Mouse (Mus musculus): ENCODE data around the gene Myrfl. TPM values are rescaled to one million over a fixed set of nuclear protein-coding genes. Genes with fewer than 3 reads are reported as not detected.

Gene Myrfl
- total and polyA plus RNA-seq, 3 experiments = 0.11 TPM; not detected in 2

DNA sequence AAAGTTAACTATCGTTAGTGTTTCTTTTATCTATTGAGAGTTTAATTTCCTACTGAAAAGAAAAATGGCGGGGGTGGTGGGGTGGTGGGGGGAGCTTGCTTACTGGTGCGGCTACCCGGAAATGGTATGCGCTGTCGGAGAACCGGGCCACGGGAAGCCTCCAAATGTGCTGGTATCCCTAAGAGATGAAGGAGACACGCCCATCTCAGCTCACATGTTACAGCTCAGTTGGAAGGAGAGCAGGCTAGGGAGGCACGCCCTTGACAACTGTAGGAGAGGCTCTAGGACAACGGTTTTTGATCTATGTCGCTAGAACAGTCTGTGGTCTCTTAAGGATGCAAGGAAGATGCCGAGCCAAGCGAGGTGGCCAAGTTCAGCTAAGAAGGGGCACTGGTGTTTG lies 119.9 kb downstream of the Myrfl start:
- no peak for ATAC-seq (ENCODE audit: extremely low read depth, insufficient number of reproducible peaks, low FRiP score, poor library complexity, severe bottlenecking)
- Histone ChIP-seq H3K9me3 (replicated peaks) (peaks cover 41% of the 10 kb centered on the region), H3K27me3 (ENCODE audit: insufficient read depth, low read length) (no peaks in the 10 kb centered on the region), H3K36me3 (replicated peaks) (no peaks in the 10 kb centered on the region), H3K4me3 (ENCODE audit: low read depth, low read length) (no peak overlapping the region), H3K4me1 (ENCODE audit: insufficient read depth, low read depth, low read length) (no peaks in the 10 kb centered on the region)
- no peak for DNase-seq (ENCODE audit: low spot score)
- no peak for TF ChIP-seq CTCF (IDR thresholded peaks at IDR 0.05; ENCODE audit: low read depth, low read length)
- TF ChIP-seq TAL1 (conservative IDR thresholded peaks at IDR 0.05; ENCODE audit: low read depth, low read length) = no peak
- TF ChIP-seq GATA2 (IDR thresholded peaks at IDR 0.05; ENCODE audit: borderline replicate concordance, low read depth, low read length) = no peak
- TF ChIP-seq GATA1 (IDR thresholded peaks at IDR 0.05; ENCODE audit: borderline replicate concordance, low read length) = no peak
- no peak for TF ChIP-seq POLR2AphosphoS5 (IDR thresholded peaks at IDR 0.05; ENCODE audit: insufficient replicate concordance, low read depth, low read length)

DNA sequence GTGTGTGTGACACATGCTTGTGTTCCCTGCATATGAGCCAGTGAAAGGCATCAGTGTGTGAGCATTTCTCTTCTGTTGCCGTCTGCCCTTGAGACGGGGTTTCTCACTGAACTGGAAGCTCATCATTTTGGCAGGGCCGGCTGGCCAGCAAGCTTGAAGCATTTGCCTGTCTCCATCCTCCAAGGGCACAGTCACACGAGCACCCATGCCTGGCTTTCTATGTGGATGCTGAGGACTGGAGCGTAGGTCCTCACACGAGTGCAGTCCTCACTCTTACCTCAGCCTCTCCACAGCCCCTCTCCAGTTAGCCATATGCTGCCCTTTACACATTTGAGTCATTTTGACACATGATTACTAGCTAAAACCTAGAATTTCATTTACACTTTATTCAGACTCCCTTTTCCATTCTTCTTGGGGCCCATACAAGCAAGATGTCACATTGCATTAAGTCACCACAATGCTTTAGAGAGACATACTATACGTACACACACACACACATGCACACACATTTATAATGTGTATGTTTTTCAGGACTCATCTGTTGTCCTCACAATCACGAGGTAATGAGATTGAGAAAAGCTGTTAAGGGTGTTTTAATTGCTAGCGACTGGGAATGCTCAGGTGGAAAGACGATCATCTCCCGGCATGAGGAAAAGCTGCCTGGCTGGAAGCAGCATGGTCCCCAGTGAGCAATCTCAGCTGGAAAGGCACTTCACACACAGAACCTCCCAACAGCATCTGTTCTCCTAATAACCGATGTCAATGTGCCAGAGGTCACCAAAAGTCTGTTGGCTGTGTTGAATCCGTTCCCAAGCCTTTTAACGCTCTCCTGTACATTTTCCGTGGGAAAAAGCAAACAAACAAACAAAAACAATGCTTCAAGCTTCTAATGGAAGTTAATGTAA lies 122.6 kb downstream of the Myrfl start:
- H3K4me1 ChIP-seq (ENCODE audit: insufficient read depth, low read depth, low read length) = no peaks in the 10 kb centered on the region
- no peak for TF ChIP-seq GATA1 (IDR thresholded peaks at IDR 0.05; ENCODE audit: borderline replicate concordance, low read length)
- no peak for TF ChIP-seq GATA2 (IDR thresholded peaks at IDR 0.05; ENCODE audit: borderline replicate concordance, low read depth, low read length)
- no peak for TF ChIP-seq POLR2AphosphoS5 (IDR thresholded peaks at IDR 0.05; ENCODE audit: insufficient replicate concordance, low read depth, low read length)
- no peak for TF ChIP-seq CTCF (IDR thresholded peaks at IDR 0.05; ENCODE audit: low read depth, low read length)
- no peak for TF ChIP-seq TAL1 (conservative IDR thresholded peaks at IDR 0.05; ENCODE audit: low read depth, low read length)
- no peaks in the 10 kb centered on the region for H3K27me3 ChIP-seq (ENCODE audit: insufficient read depth, low read length)
- H3K9me3 ChIP-seq (replicated peaks) = peaks cover 52% of the 10 kb centered on the region
- H3K4me3 ChIP-seq (ENCODE audit: low read depth, low read length) = no peak overlapping the region
- no peak for DNase-seq (ENCODE audit: low spot score)
- H3K36me3 ChIP-seq (replicated peaks) = no peaks in the 10 kb centered on the region
- no peak for ATAC-seq (ENCODE audit: extremely low read depth, insufficient number of reproducible peaks, low FRiP score, poor library complexity, severe bottlenecking)

DNA sequence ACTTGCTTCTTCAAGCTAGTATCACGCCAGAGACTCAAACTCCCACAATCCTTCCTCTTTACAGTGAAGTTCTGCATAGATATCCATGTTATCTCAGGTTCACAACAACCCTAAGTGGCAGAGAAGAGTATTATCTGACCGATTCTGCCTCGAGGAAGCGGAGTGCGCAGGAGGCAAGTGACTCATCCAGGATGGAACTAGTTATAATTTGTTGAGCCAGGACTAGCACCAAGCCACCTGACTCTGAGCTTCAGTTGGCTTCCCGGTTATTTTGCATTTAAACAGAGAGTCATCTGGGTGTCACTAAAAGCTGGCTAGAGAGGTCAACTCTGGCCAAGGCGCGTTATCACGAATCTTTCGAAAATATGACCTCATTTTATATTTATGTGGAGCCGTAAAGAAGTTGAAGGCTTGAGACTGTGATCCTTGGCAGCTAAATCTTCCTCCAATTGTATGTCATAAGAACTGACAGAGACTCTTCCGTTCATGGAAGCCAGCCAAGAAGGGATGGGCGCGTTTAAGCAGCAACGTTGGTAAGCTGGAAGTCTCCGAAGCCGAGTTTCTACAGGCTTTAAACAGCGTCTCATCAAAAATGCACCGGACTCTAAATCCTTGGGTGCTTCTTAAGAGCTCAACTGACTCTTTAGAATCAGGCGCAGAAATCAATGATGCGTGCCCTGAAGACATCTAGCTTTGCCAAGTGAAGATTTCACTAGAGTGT lies 125.3 kb downstream of the Myrfl start:
- TF ChIP-seq CTCF (IDR thresholded peaks at IDR 0.05; ENCODE audit: low read depth, low read length) = no peak
- TF ChIP-seq POLR2AphosphoS5 (IDR thresholded peaks at IDR 0.05; ENCODE audit: insufficient replicate concordance, low read depth, low read length) = no peak
- no peak for TF ChIP-seq TAL1 (conservative IDR thresholded peaks at IDR 0.05; ENCODE audit: low read depth, low read length)
- TF ChIP-seq GATA1 (IDR thresholded peaks at IDR 0.05; ENCODE audit: borderline replicate concordance, low read length) = no peak
- no peak for TF ChIP-seq GATA2 (IDR thresholded peaks at IDR 0.05; ENCODE audit: borderline replicate concordance, low read depth, low read length)
- Histone ChIP-seq H3K27me3 (ENCODE audit: insufficient read depth, low read length) (no peaks in the 10 kb centered on the region), H3K36me3 (replicated peaks) (no peaks in the 10 kb centered on the region), H3K4me1 (ENCODE audit: insufficient read depth, low read depth, low read length) (no peaks in the 10 kb centered on the region), H3K4me3 (ENCODE audit: low read depth, low read length) (no peak overlapping the region), H3K9me3 (replicated peaks) (peaks cover 44% of the 10 kb centered on the region)
- no peak for ATAC-seq (ENCODE audit: extremely low read depth, insufficient number of reproducible peaks, low FRiP score, poor library complexity, severe bottlenecking)
- DNase-seq (ENCODE audit: low spot score) = no peak

DNA sequence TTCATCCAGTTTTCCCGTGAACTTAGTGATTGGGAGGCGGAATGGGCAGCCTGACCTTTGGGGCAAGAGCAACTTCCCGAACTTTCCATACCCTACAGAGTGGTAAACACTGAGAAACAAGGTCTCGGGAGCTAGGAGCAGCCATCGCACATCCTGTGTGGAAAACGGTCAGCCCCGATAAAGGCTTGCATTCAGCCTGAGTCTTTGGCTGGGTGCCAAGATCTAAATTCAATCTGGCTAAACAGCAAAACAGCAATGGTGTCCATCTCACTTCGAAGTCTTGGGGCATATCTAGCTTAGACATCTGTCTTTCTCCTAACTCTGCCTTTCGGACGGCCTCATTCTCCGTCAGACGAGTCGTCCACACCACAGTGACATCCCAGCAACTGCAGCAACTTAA lies 128.1 kb downstream of the Myrfl start:
- DNase-seq (ENCODE audit: low spot score) (no peak), ATAC-seq (ENCODE audit: extremely low read depth, insufficient number of reproducible peaks, low FRiP score, poor library complexity, severe bottlenecking) (no peak)
- H3K9me3 ChIP-seq (replicated peaks) = peaks cover 52% of the 10 kb centered on the region
- H3K4me3 ChIP-seq (ENCODE audit: low read depth, low read length) = no peak overlapping the region
- no peaks in the 10 kb centered on the region for H3K36me3 ChIP-seq (replicated peaks)
- no peak for TF ChIP-seq TAL1 (conservative IDR thresholded peaks at IDR 0.05; ENCODE audit: low read depth, low read length)
- TF ChIP-seq CTCF (IDR thresholded peaks at IDR 0.05; ENCODE audit: low read depth, low read length) = no peak
- no peak for TF ChIP-seq POLR2AphosphoS5 (IDR thresholded peaks at IDR 0.05; ENCODE audit: insufficient replicate concordance, low read depth, low read length)
- no peak for TF ChIP-seq GATA2 (IDR thresholded peaks at IDR 0.05; ENCODE audit: borderline replicate concordance, low read depth, low read length)
- no peak for TF ChIP-seq GATA1 (IDR thresholded peaks at IDR 0.05; ENCODE audit: borderline replicate concordance, low read length)
- H3K27me3 ChIP-seq (ENCODE audit: insufficient read depth, low read length) = no peaks in the 10 kb centered on the region
- H3K4me1 ChIP-seq (ENCODE audit: insufficient read depth, low read depth, low read length) = no peaks in the 10 kb centered on the region

- TF ChIP-seq CTCF (IDR thresholded peaks at IDR 0.05; ENCODE audit: low read depth, low read length) (no peak), GATA2 (IDR thresholded peaks at IDR 0.05; ENCODE audit: borderline replicate concordance, low read depth, low read length) (no peak), POLR2AphosphoS5 (IDR thresholded peaks at IDR 0.05; ENCODE audit: insufficient replicate concordance, low read depth, low read length) (no peak), TAL1 (conservative IDR thresholded peaks at IDR 0.05; ENCODE audit: low read depth, low read length) (no peak), GATA1 (IDR thresholded peaks at IDR 0.05; ENCODE audit: borderline replicate concordance, low read length) (no peak)
- H3K9me3 ChIP-seq (replicated peaks) = peaks cover 55% of the 10 kb centered on the region
- H3K4me1 ChIP-seq (ENCODE audit: insufficient read depth, low read depth, low read length) = no peaks in the 10 kb centered on the region
- no peaks in the 10 kb centered on the region for H3K27me3 ChIP-seq (ENCODE audit: insufficient read depth, low read length)
- no peak for ATAC-seq (ENCODE audit: extremely low read depth, insufficient number of reproducible peaks, low FRiP score, poor library complexity, severe bottlenecking)
- DNase-seq (ENCODE audit: low spot score) = no peak
- no peaks in the 10 kb centered on the region for H3K36me3 ChIP-seq (replicated peaks)
- H3K4me3 ChIP-seq (ENCODE audit: low read depth, low read length) = no peak overlapping the region
These were observed 130.2 kb downstream of the Myrfl start for GRCm38 (mm10) chr10:116766525-116766924.

DNA sequence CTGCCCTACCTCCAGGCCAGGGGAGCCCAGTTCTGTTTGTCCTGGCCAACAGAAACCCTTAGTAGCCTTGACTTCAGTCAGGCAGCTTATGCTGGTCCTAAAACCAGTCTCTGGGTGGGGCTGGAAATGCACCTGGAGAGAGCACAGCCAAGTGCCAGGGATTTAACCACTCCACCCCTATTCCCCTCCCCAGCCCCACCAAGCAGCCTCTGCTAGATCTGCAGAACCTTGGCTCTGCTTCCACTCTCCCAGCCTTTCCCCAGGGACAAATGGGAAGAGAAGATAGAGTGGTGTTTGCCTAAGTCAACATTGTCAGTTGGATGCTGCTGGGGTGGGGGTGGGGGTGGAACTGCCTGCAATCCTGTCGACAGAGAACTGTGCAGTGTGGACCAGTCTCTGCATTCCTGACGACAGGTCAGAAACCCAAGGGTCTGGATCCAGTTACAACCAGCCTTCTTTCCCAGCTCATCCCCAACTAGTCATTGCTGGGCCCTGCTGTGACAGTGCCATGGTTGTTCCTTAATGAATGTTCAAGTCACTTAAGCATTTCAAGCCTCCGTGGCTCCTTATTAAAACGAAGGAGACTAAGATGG lies 135.1 kb downstream of the Myrfl start:
- ATAC-seq (ENCODE audit: extremely low read depth, insufficient number of reproducible peaks, low FRiP score, poor library complexity, severe bottlenecking) = no peak
- peaks cover 53% of the 10 kb centered on the region for H3K9me3 ChIP-seq (replicated peaks)
- H3K27me3 ChIP-seq (ENCODE audit: insufficient read depth, low read length) = no peaks in the 10 kb centered on the region
- TF ChIP-seq GATA2 (IDR thresholded peaks at IDR 0.05; ENCODE audit: borderline replicate concordance, low read depth, low read length) (no peak), GATA1 (IDR thresholded peaks at IDR 0.05; ENCODE audit: borderline replicate concordance, low read length) (no peak), CTCF (IDR thresholded peaks at IDR 0.05; ENCODE audit: low read depth, low read length) (no peak), POLR2AphosphoS5 (IDR thresholded peaks at IDR 0.05; ENCODE audit: insufficient replicate concordance, low read depth, low read length) (no peak), TAL1 (conservative IDR thresholded peaks at IDR 0.05; ENCODE audit: low read depth, low read length) (no peak)
- no peaks in the 10 kb centered on the region for H3K36me3 ChIP-seq (replicated peaks)
- no peaks in the 10 kb centered on the region for H3K4me1 ChIP-seq (ENCODE audit: insufficient read depth, low read depth, low read length)
- H3K4me3 ChIP-seq (ENCODE audit: low read depth, low read length) = no peak overlapping the region
- DNase-seq (ENCODE audit: low spot score) = no peak
